Mouse (Mus musculus): ENCODE results near the gene Twnk.
A peak's percentile ranks its signal among the peaks of the same experiment; 100 is the strongest.

GRCm38 (mm10) chr19:45005444-45005843 is at the start of gene Twnk:
- TF ChIP-seq CTCF (conservative IDR thresholded peaks at IDR 0.05 in 1 of 2, IDR thresholded peaks at IDR 0.05 in 1 of 2; ENCODE audit: low read depth in 2 of 2, low read length in 2 of 2) (no peak), CHD1 (IDR thresholded peaks at IDR 0.05; ENCODE audit: low read depth, low read length) (no peak), NELFE (IDR thresholded peaks at IDR 0.05; ENCODE audit: low read depth, low read length) (peak; percentile 67), EP300 (IDR thresholded peaks at IDR 0.05; ENCODE audit: low read length) (no peak), POLR2A (IDR thresholded peaks at IDR 0.05; ENCODE audit: low read depth, low read length) (peak; percentile 52), ZNF384 (IDR thresholded peaks at IDR 0.05; ENCODE audit: low read depth, low read length) (no peak), RCOR1 (conservative IDR thresholded peaks at IDR 0.05; ENCODE audit: low read depth, low read length) (no peak), E2F4 (IDR thresholded peaks at IDR 0.05; ENCODE audit: insufficient replicate concordance, low read depth, low read length) (no peak), ZMIZ1 (IDR thresholded peaks at IDR 0.05; ENCODE audit: low read depth, low read length) (no peak), SIN3A (IDR thresholded peaks at IDR 0.05; ENCODE audit: low read length) (no peak), USF1 (IDR thresholded peaks at IDR 0.05; ENCODE audit: low read depth, low read length) (no peak)
